Mouse (Mus musculus) subcutaneous adipose tissue, adult 2 months (tissue): Measurements from ENCODE around the gene Gpa33. TPM values are rescaled to one million over a fixed set of nuclear protein-coding genes. Genes with fewer than 3 reads are reported as not detected.

Experiments
- polyA plus RNA-seq: library from polyadenylated mRNA; depleted of rRNA; stranded (reverse); fragments of >200 nt; gene quantifications from 2 replicates; pipeline ENCODE4 v1.2.3, GENCODE M21; 2012; ENCODE audit warnings: low replicate concordance; rRNA removed

Gpa33 gene
- 0.10 and 1.3 TPM in 2 replicates for polyA plus RNA-seq

DNA sequence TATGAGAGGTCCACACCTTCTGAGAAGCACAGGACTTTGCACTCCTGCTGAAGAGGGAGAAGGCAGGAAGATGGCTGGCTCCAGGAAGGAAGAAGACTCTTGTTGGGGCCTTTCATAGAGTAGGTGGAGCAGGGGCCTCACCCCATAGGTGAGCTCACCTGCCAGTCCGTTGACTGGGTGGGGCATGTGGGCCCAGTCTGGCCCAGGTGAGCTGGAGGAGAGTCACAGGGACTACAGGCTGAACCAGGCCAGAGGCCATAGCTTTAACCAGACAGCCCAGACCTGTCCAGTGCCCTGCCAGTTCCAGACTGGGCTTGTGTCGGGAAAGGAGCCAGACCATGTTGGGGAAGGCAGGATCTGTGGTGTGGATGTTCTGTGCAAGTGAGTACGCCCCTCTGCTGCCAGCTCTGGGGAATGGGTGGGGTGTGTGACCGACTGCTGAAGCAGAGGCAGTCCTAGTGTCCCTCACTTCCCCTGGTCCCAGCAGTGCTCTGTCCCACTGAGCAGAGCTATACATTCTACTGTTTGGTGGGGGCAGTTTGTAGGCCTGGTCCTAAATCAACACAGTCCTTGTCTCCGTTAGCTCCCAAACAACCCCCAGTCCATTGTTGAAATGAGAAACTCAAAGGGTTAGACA, at the start of gene Gpa33:
TSS of gene Gpa33 (plus strand) at position 15 of the 637 bp plus-strand sequence.

DNA sequence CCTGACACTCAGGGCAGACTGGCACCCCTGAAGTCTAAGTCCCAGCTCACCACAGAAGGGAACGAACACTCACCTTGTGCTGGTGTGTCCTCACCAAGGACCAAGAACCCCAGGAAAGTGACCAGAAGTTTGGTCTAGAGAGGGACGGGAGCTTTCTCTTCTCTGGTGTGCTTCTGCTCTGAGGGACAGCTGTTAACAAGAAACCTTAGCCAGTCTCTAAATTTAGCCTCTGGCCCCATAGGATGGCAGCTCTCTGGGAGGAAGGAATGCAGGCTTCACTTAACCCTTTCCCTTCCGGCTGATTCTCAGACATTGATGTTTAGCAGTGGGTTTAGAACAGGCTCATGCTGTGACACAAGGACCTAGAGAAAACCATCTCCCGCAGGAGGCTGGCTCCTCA, 2.3 kb upstream of the Gpa33 start, which contains the start of gene Dusp27:
TSS of gene Dusp27 (minus strand) at position 204 of the 400 bp plus-strand sequence.

Other genes with a start within 250 kb of the Gpa33 start
- gene Pou2f1, start 127.6 kb upstream of the Gpa33 start, polyA plus RNA-seq, result 5.9 and 13.2 TPM in 2 replicates
- gene Dusp27, start 2.3 kb upstream of the Gpa33 start, polyA plus RNA-seq, result 0.05 TPM in 1 of 2 replicates, not detected in the other
- gene Mael, start 108.5 kb downstream of the Gpa33 start, polyA plus RNA-seq, result not detected in 2 replicates
- 1.4 and 2.6 TPM in 2 replicates for gene Ildr2, start 123.9 kb downstream of the Gpa33 start, polyA plus RNA-seq
- gene Tada1, start 248.9 kb downstream of the Gpa33 start, polyA plus RNA-seq, result 16.7 and 27.7 TPM in 2 replicates